Mouse (Mus musculus) kidney, embryonic 15.5 days (tissue): Measurements from ENCODE around the gene Eps8. TPM values are rescaled to one million over a fixed set of nuclear protein-coding genes. Genes with fewer than 3 reads are reported as not detected.

Source experiments
- ATAC-seq: fragments of 200-750 bp; cut with Nextera tagmentation; replicated peaks from 2 replicates; pipeline ENCODE4 v1.8.0; 2017; ENCODE audit warnings: moderate TSS enrichment; ENCODE audit not compliant: low FRiP score
- H3K27ac ChIP-seq: fragments of 300-500 bp; sonication (generic); 2 replicates; pipeline ENCODE4 v1.5.1; 2015; ENCODE audit warnings: mild to moderate bottlenecking, inconsistent platforms
- H3K27me3 ChIP-seq: fragments of 300-500 bp; sonication (generic); 2 replicates; pipeline ENCODE4 v1.6.1; 2015; ENCODE audit warnings: inconsistent platforms
- H3K36me3 ChIP-seq: fragments of 300-500 bp; sonication (generic); 2 replicates; pipeline ENCODE4 v1.6.1; 2015; ENCODE audit warnings: inconsistent platforms
- H3K4me1 ChIP-seq: fragments of 300-500 bp; sonication (generic); 2 replicates; pipeline ENCODE4 v1.6.1; 2015; ENCODE audit warnings: inconsistent platforms
- H3K4me2 ChIP-seq: fragments of 300-500 bp; sonication (generic); 2 replicates; pipeline ENCODE4 v1.6.1; 2015; ENCODE audit warnings: moderate library complexity, mild to moderate bottlenecking, inconsistent platforms
- H3K4me3 ChIP-seq: fragments of 300-500 bp; sonication (generic); replicated peaks from 2 replicates; pipeline ENCODE4 v1.5.1; 2015; ENCODE audit warnings: mild to moderate bottlenecking, inconsistent platforms
- H3K9ac ChIP-seq: fragments of 300-500 bp; sonication (generic); 2 replicates; pipeline ENCODE4 v1.6.1; 2015; ENCODE audit warnings: mild to moderate bottlenecking, inconsistent platforms
- H3K9me3 ChIP-seq: fragments of 300-500 bp; sonication (generic); replicated peaks from 2 replicates; pipeline ENCODE4 v1.6.1; 2016; ENCODE audit warnings: inconsistent platforms
- WGBS: fragments of 180-500 bp; shearing (Covaris S2); methylation state at CpG from one replicate; pipeline ENCODE4 v1.1.7; 2015; ENCODE audit warnings: mixed read lengths; 5-methylcytosine and 5-hydroxymethylcytosine counted together
- polyA plus RNA-seq: library from polyadenylated mRNA; unstranded; fragments of >200 nt; fragmentation: Nextera tagmentation; extraction: Ambion mirVana; gene quantifications from 2 replicates; pipeline ENCODE4 v1.2.1, GENCODE M21; 2015

Eps8 gene
- polyA plus RNA-seq, 1 experiment from 2014 or later: 31.1 TPM

DNA sequence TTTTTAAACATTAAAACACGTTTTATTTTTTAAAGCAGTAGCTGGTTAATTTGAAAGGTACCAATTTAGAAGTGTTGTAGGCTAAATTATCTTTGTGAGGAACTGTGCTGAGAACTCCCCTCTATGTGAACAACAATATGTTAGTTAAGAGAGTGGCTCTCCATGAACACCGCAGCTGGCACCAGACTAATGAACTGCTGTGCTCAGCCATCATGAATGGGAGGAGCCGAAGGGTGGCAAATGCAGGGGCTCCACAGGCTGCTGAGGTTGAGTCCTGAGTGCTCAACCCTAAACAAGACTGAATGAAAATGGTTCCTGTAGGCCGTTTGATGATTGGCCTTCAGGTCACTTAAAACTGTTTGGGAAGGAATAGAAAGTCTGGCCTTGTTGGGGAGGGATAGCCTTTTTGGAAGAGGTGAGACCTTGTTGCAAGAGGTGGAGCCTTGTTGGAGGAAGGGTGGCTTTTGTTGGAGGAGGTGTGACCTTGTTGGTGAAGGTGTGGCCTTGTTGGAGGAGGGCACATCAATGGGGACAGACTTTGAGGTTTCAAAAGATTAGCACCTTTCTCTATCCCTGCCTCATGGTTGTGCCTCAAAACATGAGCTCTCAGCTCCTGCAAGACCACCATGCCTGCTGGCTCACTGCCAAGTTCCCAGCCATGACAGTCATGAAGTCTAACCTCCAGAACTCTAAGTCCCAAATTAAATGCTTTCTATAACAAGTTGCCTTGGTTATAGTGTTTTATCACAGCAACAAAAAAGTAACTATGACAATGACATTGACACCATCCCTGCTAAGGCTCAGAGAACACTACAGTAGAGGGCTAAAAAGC lies 50.0 kb downstream of the Eps8 start:
- H3K27me3 ChIP-seq: no peaks in the 10 kb centered on the region
- no peaks in the 10 kb centered on the region for H3K9me3 ChIP-seq
- no peak for ATAC-seq
- H3K9ac ChIP-seq: no peak overlapping the region
- no peaks in the 10 kb centered on the region for H3K4me1 ChIP-seq
- H3K4me3 ChIP-seq: no peak overlapping the region
- 78% methylated on average over 4 of the region's 4 CpGs for WGBS
- H3K27ac ChIP-seq: no peak overlapping the region
- H3K36me3 ChIP-seq: no peaks in the 10 kb centered on the region
- H3K4me2 ChIP-seq: no peak overlapping the region

DNA sequence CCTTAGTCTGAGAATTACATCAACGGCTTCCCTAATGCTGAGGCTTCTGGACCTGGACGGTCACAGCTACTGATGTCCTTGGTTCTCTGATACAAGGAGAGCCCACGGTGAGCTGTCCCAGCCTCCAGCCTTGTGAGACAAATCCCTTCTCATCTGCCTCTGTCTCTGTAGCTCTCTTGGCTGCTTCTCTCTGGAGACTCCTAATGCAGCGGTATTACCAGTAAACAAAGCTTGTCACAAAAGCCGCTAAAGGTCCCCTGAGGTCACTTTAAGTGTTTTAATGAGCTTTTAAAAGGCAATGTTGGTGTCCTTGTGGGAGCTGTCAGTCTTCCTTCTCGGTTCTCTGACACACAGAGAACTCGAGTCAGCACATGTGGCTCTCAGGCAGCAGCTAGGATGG lies 56.4 kb downstream of the Eps8 start:
- Histone ChIP-seq H3K4me1 (no peaks in the 10 kb centered on the region), H3K36me3 (no peaks in the 10 kb centered on the region), H3K9ac (no peak overlapping the region), H3K9me3 (peaks cover 3% of the 10 kb centered on the region; the same call in 1 of the 2 replicates), H3K27ac (no peak overlapping the region), H3K4me3 (no peak overlapping the region), H3K4me2 (no peak overlapping the region), H3K27me3 (no peaks in the 10 kb centered on the region)
- 43% methylated on average over 7 of the region's 7 CpGs for WGBS
- no peak for ATAC-seq

DNA sequence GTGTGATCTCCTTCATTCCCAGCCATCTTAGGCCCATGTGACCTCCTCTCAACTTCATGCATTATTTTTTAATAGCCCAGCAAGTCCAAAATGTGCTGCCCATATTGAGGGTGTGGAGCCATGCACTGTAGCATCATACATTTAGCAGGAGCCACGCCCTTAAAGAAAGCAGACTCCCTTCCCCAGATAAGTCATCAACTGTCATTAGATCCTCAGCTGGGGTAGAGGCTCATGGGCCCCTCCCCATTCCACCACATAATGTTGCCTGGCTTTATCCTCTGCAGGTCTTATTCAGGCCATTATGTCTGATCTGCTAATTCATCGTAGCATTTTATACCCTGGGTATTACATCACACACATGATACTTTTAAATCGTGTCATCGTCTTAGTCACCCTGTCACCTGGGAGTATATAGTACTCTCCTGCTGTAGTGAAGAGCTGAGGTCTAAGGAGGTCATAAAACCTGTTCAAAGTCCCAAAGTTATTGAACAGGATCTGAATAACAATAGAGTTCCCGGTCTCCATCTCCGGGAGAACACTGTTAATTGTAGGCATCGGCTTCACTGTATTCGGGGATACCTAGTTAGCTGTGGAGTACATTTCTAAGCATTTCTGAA lies 57.1 kb downstream of the Eps8 start:
- Histone ChIP-seq H3K9me3 (peaks cover 3% of the 10 kb centered on the region; the same call in 1 of the 2 replicates), H3K9ac (no peak overlapping the region), H3K36me3 (no peaks in the 10 kb centered on the region), H3K4me2 (no peak overlapping the region), H3K4me1 (no peaks in the 10 kb centered on the region), H3K27me3 (no peaks in the 10 kb centered on the region), H3K4me3 (no peak overlapping the region), H3K27ac (no peak overlapping the region)
- no peak for ATAC-seq
- WGBS: 82% methylated on average over 8 of the region's 8 CpGs

DNA sequence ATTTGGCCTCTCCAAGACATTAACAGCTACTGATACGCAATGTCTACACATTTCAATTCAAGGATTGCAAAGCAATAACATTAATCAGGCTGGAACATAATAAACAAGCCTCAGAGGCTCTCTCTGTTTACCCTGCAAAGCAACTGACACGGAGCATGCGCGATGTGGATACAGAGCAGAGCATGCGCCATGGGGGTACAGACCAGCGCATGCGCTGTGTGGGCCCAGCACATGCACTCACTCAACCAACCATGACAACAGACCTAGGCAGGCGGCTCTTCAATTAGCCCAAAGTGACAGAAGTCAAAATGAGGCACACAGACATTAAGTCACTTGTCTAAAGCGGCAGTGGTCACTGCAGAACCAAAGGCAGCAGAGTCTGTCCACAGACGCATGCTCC lies 62.1 kb downstream of the Eps8 start:
- Histone ChIP-seq H3K4me3 (no peak overlapping the region), H3K27ac (no peak overlapping the region), H3K4me2 (no peak overlapping the region), H3K27me3 (no peaks in the 10 kb centered on the region), H3K9me3 (peaks cover 3% of the 10 kb centered on the region; the same call in 1 of the 2 replicates), H3K9ac (no peak overlapping the region), H3K4me1 (peaks cover 7% of the 10 kb centered on the region), H3K36me3 (no peaks in the 10 kb centered on the region)
- peak; percentile 65; the same call in 1 of the 2 replicates for ATAC-seq
- 83% methylated on average over 10 of the region's 10 CpGs for WGBS

DNA sequence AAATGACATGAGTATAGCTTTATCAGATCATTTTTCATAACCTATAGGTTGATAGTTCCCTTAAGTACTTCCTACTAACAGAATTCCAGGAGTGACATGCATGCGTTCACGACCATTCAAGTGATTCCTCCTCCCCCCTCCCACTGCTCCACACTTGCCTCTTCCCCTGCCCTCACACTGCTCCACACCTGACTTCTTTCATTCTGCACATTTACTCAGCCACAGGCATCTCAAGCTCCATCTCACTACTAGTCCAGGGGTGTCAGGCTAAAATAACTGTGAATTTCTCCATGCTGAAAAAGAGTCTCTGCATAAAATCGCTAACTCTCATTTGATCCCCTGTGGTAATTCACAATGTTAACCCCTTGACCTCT lies 65.4 kb downstream of the Eps8 start:
- Histone ChIP-seq H3K4me1 (peaks cover 7% of the 10 kb centered on the region), H3K4me2 (no peak overlapping the region), H3K4me3 (no peak overlapping the region), H3K9me3 (no peaks in the 10 kb centered on the region), H3K27me3 (no peaks in the 10 kb centered on the region), H3K27ac (0 out of 2 replicates have a peak overlapping the region, but pooled peaks have one; percentile 45), H3K36me3 (no peaks in the 10 kb centered on the region), H3K9ac (no peak overlapping the region)
- peak; percentile 57; the same call in 1 of the 2 replicates for ATAC-seq
- WGBS: 69% methylated on average over 3 of the region's 3 CpGs

DNA sequence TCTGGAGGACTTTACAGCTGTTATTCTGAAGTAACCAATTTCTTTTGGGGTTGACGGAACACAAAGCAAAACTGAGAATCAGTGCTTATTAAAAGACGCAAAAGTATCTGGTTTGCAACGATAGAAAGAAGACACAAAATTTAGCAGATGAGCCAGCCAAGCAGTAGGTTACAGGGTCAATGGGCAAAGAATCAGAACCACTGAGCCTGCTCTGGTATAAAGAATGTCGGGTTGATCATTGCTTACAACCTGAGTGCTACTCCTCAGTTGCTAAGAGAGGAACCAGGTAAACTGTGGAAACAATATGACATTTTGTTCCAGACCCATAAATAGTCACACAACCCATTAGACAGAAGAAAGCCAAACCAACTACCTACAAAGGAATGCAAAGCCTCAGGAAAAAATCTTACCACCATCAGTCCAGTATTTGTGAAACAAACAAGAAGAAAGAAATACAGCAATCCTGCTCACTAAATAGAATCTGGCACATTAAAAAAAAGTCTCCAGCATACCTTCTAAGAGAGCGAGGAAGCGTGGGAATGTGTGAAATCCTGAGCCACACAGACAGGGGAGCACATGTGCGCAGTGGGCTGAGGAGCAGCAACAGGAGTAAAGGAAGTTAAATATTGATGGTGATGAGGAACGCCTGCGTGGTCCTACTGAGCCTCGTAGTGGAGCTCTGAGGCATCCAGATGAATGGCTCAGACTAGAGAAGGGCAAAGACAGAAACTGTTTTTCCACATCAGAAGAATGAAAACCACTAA lies 66.0 kb downstream of the Eps8 start:
- 74% methylated on average over 10 of the region's 10 CpGs for WGBS
- Histone ChIP-seq H3K27me3 (no peaks in the 10 kb centered on the region), H3K4me1 (peaks cover 7% of the 10 kb centered on the region), H3K9me3 (no peaks in the 10 kb centered on the region), H3K36me3 (no peaks in the 10 kb centered on the region), H3K4me2 (no peak overlapping the region), H3K27ac (peak overlapping the region; percentile 52), H3K4me3 (no peak overlapping the region), H3K9ac (no peak overlapping the region)
- ATAC-seq: peak; percentile 55

DNA sequence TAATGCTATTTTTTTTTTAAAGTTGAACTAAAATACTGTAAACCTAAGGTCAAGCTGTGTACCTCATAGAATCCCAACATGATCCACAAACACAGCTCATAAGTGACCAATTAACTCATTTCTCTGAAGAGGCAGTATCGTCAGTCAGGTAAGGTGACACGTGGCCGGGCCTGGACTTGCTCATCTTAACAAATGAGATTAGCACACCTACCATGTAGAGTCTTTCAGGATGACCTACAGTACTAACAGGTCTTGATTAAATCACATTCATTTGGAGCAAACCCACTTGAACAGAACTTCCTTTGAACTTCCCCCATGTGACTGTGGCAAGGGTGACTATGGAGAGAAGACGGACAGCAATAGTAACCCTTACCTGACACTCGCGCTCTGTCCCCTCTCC lies 66.8 kb downstream of the Eps8 start:
- no peak overlapping the region for H3K4me2 ChIP-seq
- WGBS: 75% methylated on average over 6 of the region's 6 CpGs
- H3K4me1 ChIP-seq: peaks cover 7% of the 10 kb centered on the region
- H3K9me3 ChIP-seq: no peaks in the 10 kb centered on the region
- H3K27me3 ChIP-seq: no peaks in the 10 kb centered on the region
- H3K9ac ChIP-seq: no peak overlapping the region
- 0 out of 2 replicates have a peak, but pooled peaks have one; percentile 59 for ATAC-seq
- no peak overlapping the region for H3K4me3 ChIP-seq
- H3K27ac ChIP-seq: peak overlapping the region; percentile 52
- no peaks in the 10 kb centered on the region for H3K36me3 ChIP-seq

DNA sequence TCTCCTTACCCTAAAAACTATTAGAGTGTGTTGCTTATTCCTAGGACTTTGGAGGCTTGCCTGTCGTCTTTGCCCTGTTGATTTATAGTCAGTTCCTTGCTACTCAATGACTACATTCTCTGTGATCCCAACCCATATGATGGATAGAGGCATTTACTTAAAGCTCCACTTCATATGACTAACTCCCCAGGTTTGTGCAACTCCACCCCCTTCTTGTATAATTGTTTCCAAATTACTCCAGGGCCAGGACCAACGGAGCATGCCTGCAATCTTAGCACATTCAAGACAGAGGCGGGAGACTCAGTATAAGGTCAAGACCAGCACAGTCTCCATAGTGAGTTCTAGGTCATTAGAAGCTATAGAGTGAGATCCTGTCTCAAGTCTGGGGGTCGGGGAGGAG lies 69.4 kb downstream of the Eps8 start:
- H3K27me3 ChIP-seq: no peaks in the 10 kb centered on the region
- H3K4me3 ChIP-seq: no peak overlapping the region
- ATAC-seq: peak; percentile 19; the same call in 1 of the 2 replicates
- H3K36me3 ChIP-seq: no peaks in the 10 kb centered on the region
- peaks cover 12% of the 10 kb centered on the region for H3K4me1 ChIP-seq
- WGBS: 47% methylated on average over 4 of the region's 4 CpGs
- H3K9ac ChIP-seq: no peak overlapping the region
- H3K4me2 ChIP-seq: no peak overlapping the region
- H3K27ac ChIP-seq: no peak overlapping the region
- no peaks in the 10 kb centered on the region for H3K9me3 ChIP-seq

DNA sequence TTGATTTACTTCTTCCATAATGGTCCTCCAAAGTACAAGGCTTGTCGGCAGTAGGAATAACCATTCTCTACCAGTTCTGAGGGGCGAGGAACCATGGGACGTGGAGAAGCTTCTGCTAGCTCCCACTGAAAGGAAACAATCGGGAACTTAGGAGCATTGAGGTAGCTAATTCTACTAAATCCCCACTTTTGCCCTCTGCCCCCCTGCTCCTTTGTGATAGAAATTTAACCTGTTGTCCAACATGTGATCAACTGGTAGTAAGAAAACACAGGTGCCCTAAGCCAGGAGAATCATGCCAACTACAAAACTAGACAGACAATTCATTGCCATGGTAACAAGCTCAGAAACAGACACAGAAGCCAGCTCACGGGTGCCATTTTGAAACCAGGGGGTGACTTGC lies 71.6 kb downstream of the Eps8 start:
- H3K4me3 ChIP-seq: no peak overlapping the region
- H3K4me1 ChIP-seq: peaks cover 8% of the 10 kb centered on the region; the same call in 1 of the 2 replicates
- no peak for ATAC-seq
- H3K4me2 ChIP-seq: no peak overlapping the region
- WGBS: 83% methylated on average over 5 of the region's 5 CpGs
- no peak overlapping the region for H3K9ac ChIP-seq
- no peaks in the 10 kb centered on the region for H3K9me3 ChIP-seq
- no peaks in the 10 kb centered on the region for H3K36me3 ChIP-seq
- H3K27me3 ChIP-seq: no peaks in the 10 kb centered on the region
- H3K27ac ChIP-seq: no peak overlapping the region

DNA sequence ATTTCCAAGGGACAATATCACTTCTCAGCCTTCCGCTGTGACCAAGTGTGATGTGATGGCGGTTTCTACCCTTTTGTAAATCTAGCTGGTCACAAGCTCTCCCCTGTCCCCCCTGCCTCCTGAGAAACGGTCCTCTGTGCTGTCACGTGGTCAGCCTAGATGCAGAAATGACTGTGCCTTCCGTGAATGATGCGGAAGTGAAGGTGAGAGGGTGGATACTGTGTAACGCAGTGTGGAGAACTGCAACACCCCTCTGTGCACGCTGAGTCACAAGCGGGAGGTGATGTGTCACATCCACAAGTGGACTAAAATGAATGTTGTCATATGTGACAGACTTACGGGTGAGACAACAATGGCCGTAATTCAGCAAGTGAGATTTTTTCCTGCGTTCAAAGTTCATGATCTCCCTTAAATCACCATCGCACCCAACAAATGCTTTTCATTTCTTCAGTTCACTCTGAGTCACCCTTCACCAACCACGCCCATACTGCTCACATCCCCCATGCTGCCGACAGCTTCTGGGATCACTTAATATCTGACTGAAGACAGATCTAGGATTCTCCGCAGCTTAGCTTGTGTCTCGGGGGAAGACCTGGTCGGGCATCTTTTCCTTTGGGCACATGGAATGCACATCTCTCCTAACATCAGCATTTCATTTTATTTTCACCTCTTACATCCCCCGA lies 72.3 kb downstream of the Eps8 start:
- no peaks in the 10 kb centered on the region for H3K27me3 ChIP-seq
- no peak for ATAC-seq
- H3K36me3 ChIP-seq: no peaks in the 10 kb centered on the region
- H3K9me3 ChIP-seq: no peaks in the 10 kb centered on the region
- WGBS: 63% methylated on average over 19 of the region's 19 CpGs
- no peak overlapping the region for H3K4me2 ChIP-seq
- no peak overlapping the region for H3K9ac ChIP-seq
- no peak overlapping the region for H3K27ac ChIP-seq
- no peak overlapping the region for H3K4me3 ChIP-seq
- 0 out of 2 replicates have a peak, but pooled peaks cover 5% of the 10 kb centered on the region for H3K4me1 ChIP-seq

DNA sequence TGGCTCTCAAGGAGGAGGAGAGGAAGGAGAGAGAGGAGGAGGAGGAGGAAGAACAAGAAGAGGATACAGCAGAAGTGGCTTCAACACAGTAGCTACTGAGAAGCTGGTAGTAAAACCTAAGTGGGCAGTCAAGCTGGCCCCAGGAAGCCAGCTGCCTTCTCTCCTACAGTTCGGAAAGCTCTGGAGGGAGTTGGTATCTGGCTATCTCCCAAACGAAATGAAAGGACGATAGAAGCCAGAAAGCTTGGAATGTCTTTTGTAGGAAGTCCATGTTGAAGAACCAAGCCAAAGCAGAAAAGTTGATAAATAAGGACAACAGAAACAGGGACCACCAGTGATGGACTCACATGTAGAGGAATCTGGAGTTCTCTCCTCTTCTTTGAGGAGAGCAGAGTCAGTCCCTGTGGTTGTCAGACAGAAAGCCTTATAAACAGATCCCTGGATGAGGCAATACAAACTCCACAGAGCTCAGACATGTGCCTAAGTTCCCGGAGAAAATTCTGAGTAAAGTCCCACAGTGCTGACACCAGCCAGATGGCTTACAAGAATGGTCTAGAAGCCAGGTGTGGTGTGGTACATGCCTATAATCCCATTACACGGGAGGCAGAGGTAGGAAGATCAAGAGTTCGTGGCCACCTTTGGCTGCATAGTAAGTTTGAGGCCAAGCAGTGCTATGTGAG lies 73.2 kb downstream of the Eps8 start:
- Histone ChIP-seq H3K27me3 (no peaks in the 10 kb centered on the region), H3K27ac (no peak overlapping the region), H3K9ac (no peak overlapping the region), H3K36me3 (no peaks in the 10 kb centered on the region), H3K4me3 (no peak overlapping the region), H3K4me2 (no peak overlapping the region), H3K9me3 (no peaks in the 10 kb centered on the region), H3K4me1 (0 out of 2 replicates have a peak, but pooled peaks cover 5% of the 10 kb centered on the region)
- WGBS: 79% methylated on average over 6 of the region's 6 CpGs
- no peak for ATAC-seq
